Mouse (Mus musculus): ENCODE results near the gene Usp24.

Gene Usp24

GRCm38 (mm10) chr4:106315921-106316350, at the start of gene Usp24:
Usp24 (plus strand) TSS chr4:106316213.
- peak; percentile 77 to 91 for DNase-seq (ENCODE audit: low spot score in 2 of 2)

DNA sequence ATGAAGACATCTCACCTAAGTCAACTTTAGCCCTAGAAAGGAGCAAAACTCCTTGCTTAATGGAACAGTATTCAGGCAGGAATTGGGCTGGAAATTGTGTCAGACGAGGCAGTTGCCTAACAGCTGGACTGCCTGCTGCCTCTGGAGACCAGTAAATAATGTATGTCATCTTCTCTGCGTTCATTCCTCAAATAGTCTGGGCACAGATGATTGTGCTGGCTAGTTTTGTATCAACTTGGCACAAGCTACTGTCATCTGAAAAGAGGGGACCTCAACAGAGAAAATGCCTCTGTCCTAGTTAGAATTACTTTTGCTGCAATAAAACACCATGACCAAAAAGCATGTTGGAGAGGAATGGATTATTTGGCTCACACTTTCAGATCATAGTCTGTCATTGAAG, 39.1 kb upstream of the Usp24 start:
- DNase-seq (ENCODE audit: low spot score in 2 of 2): no peak

- DNase-seq (ENCODE audit: low spot score in 2 of 2): no peak
These were observed 36.8 kb upstream of the Usp24 start for GRCm38 (mm10) chr4:106279177-106279576.

DNA sequence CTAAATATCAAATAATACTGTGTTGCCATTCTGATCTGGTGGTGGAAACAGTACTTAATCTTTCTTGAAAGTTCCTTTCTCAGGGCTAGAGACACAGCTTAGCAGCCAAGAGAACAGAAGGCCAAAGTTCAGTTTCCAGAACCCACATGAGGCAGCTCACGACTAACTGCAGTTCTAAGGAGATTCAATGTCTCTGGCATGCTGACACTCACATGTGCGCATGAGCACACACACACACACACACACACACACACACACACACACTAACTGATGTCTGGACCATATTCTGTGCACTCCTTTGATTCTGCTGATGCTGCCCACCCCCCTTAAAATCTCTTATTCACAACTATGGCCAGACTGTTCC, 34.9 kb upstream of the Usp24 start:
- DNase-seq (ENCODE audit: low spot score in 2 of 2): peak in 1 of 2 experiments; percentile 30

- DNase-seq (ENCODE audit: low spot score in 2 of 2): no peak
These were observed 34.4 kb upstream of the Usp24 start for GRCm38 (mm10) chr4:106281492-106282122.

DNA sequence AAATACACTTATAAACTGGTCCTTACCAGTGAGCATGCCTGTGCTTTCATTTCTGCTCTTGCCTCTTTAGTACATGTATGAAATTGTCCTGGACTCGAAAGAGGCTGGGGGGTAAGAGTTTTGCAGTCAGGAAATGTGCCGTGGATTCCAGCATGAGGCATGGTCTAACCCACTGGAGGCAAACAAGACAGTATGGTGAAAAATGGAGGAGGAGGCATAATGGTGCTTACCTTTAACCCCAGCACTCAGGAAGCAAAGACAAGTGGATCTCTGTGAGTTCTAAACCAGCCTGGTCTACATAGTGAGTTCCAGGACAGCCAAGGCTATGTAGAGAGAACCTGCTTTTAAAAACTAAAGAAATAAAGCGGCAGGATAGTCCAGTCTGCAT, 33.9 kb upstream of the Usp24 start:
- no peak for DNase-seq (ENCODE audit: low spot score in 2 of 2)

DNA sequence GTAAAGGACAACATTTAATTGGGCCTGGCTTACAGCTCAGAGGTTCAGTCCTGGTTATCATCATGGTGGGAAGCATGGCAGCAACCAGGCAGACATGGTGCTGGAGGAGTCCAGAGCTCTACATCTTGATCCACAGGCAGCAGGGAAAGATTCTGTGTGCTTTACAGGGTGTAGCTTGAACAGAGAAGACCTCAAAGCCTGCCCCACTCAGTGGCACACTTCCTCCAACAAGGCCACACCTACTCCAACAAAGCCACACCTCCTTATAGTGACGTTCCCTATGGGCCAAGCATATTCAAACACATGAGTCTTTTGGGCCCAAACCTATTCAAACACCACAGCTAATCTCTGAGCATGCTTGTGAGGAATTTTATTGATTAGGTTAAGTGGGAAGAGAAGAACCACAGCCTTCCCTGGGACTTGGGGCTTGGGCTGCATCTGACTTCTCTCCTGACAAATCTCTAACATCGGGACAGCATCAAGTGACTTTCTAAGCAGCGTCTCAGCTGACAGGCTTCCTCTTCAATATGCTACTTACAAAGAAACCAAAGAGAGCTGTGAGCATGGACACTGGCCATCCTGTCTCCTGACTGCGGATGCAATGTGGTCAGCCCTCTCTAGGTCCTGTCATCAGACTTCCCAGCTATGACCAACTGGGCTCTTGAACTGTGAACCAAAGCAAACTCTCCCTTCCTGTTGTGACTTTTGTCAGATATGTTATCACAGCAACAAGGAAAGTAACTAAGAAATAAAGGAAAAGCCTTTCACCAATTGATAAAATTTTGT, 28.9 kb upstream of the Usp24 start:
- DNase-seq (ENCODE audit: low spot score in 2 of 2): no peak

DNA sequence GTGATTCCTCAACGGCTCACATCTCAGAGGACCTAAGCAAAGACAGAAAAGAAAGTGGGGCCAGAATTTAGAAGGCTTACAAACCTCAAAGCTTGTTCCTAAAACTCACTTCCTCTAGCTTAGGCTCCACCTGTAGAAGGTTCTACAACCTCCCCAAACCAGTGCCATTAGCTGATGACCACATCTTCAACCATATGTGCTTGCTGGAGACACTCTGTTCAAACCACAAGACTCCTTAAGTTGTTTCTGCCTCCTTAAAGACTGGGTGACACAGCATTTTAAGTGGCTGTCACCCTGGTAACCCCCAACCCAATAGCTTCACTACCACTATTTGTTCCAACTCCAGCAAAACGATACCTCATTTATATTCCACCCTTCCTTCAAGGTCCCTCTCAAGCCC, 25.8 kb upstream of the Usp24 start:
- DNase-seq (ENCODE audit: low spot score in 2 of 2): no peak

- no peak for DNase-seq (ENCODE audit: low spot score in 2 of 2)
These were observed 23.2 kb upstream of the Usp24 start for GRCm38 (mm10) chr4:106292823-106293222.

GRCm38 (mm10) chr4:106293378-106294090, 22.5 kb upstream of the Usp24 start:
- no peak for DNase-seq (ENCODE audit: low spot score in 2 of 2)

DNA sequence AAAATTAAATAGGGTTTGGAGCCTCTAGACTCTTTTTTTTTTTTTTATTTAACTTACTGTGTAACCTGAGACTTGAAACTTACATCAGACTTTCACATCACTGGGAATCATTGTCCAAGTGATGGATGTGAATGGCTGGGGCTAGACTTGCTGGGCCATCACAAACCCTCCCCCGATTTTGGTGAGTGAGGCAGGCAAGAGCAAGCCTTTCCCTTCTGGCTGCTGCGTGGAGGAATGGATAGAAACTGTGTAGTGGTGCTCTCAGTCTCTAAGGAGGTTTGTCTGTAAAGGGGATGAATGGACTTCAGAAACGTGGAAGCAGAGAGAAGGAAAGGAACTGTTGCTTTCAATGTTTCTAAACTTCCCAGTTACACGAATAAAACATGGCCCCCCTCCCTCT, 20.3 kb upstream of the Usp24 start:
- no peak for DNase-seq (ENCODE audit: low spot score in 2 of 2)

DNA sequence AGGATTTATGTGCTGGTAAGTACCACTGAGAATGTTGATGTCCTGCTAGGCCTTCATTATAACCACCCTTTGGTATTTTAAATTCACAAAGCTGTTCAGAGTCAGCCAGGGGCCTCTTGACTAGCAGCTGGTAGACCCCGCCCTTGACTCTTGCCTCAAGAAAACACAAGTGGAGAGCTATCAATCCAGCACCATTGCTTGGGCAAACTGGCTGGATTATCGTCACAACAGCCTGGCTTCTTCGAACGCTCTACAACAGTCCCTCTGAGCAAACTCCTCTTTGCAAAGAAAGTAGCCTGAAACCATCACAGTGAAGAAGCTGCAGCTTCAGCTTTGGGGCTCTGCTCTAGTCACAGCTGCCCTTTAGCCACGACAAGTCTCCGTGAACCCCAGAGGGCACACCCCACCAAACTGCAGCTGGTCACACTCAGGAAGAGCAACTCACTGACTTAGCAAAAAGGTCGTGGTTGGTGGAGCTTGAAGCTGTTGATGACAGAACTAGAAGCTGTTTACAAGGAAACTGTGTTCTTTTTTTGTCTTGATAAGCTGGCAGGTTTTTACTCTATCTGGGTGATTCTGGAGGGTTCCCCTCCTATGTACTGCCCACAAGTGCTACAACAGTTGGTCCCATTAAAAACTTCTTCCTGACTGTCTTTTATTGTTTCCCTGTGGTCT, 19.5 kb upstream of the Usp24 start:
- DNase-seq (ENCODE audit: low spot score in 2 of 2): peak in 1 of 2 experiments; percentile 26

GRCm38 (mm10) chr4:106301346-106301745, 14.7 kb upstream of the Usp24 start:
- DNase-seq (ENCODE audit: low spot score in 2 of 2): no peak

- DNase-seq (ENCODE audit: low spot score in 2 of 2): no peak
These were observed 7.9 kb upstream of the Usp24 start for GRCm38 (mm10) chr4:106308090-106308489.

DNA sequence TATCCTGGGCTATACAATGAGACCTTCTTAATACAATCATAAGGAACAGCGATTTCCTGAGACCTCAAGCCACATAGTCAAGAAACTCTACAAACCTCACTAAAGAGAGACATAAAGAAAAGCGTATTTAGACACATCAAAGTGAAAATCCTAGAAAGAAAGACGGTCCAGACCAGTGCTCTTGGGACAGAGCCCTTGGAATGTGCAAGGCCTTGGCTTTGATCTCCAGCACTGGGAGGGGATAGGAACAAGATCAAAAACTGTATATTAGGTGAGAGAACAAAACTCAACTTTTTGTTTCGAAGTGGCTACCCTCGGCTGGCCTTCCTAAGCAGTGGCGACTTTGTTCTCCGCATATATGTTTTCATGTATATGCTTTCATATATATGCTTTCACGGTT, 3.4 kb upstream of the Usp24 start:
- DNase-seq (ENCODE audit: low spot score in 2 of 2): no peak

DNA sequence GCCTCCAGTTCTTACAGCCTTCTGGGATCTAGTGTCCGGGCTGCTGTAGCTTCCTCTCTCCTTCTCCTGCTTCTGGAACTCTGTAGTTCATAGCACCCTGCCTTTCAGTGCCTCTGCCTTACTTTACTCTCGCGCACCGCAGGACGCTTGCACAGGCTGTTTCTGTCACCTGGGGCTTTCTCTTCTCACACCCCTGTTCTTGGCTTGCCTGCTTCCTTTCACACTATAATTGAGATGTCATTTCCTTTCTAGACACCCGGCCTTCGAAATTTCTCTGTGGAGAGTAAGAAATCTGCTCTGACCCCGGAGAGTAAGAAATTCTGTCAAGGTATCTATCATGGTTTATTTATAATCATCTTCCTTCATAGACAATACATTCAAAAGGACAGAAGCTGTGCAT, 2.9 kb upstream of the Usp24 start:
- DNase-seq (ENCODE audit: low spot score in 2 of 2): no peak

DNA sequence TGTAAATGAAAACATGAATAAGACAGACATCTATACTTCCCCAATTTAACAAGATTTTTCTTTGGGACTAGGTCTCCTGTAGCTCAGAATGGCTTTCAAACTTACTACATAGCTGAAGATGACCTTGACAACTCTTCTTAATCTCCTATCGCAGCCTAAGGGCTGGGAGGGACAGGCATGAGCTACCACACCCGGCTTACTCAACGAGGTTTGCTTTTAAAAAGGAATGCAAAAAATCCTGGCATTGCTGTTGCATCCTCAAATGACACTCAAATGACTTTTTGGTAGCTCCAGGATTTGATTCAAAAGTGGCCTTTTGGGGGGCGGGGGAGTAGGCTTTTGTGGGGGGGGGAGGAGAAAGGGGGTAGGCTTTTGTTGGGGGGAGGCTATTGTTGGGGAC, 2.1 kb upstream of the Usp24 start:
- DNase-seq (ENCODE audit: low spot score in 2 of 2): no peak

- DNase-seq (ENCODE audit: low spot score in 2 of 2): no peak
These were observed 1.7 kb upstream of the Usp24 start for GRCm38 (mm10) chr4:106314291-106314690.

- peak; percentile 58 to 84 for DNase-seq (ENCODE audit: low spot score in 2 of 2)
These were observed 552 bp downstream of the Usp24 start for GRCm38 (mm10) chr4:106316351-106317178.

DNA sequence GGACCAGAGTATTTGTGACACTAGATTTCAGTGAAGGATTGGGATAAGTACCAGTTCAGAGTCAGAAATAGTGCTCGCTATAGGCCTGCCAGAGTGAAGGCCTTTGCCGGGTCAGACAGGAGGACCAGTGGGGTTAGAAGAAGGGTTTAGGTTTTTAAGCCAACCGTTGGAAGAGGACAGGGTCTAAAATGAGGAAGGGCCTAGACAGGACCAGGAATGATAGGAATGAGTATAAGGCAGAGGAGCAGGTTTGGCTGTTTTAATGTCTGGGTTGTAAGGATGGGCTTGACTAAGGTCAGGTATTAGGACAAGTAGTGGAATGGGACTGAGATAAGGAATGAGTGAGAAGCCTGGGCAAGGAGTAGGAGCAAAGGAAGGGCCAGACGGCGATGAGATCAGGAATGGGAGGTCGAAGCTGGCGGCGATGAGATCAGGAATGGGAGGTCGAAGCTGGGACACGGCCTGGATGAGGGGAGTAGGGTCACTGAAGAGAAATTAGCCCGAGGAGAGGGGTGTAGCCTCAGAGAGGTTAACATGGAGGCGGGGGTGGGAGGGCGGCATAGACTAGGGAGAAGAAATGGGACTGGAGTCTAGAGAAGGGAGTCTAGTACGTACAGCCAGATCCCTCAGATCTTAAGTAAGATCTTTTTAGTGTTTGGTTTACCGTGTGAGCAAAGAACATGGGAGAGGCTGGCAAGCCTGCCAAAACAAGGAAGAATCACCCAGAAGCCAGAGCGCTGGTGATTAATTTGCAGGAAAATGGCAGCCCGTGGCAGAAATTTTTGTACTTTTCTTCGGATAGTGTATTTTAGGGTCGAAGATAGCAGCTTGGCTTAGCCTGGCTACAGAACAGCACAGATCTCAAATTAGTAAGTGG, 1.4 kb downstream of the Usp24 start:
- DNase-seq (ENCODE audit: low spot score in 2 of 2): no peak

Measured in spleen, postnatal 4 days (tissue).